Comparison of ENCODE assay signal across 16 mouse cellular contexts in genomic region chr4:44780462-44781157, GRCm38 (mm10). TPM values are rescaled to one million over a fixed set of nuclear protein-coding genes. Genes with fewer than 3 reads are reported as not detected.
DNase-seq lines count a peak whose midpoint lies in the region; ATAC-seq lines count a peak whose summit lies in the region.
"Had no signal": no experiment of that assay in that cellular context is flagged by ENCODE, and none has a peak within 500 bp of the region (broad histone marks: within the 10 kb centered on the region; RNA-seq: fewer than 3 reads in every experiment).

No protein-coding gene starts in this region.

- H3K4me1 ChIP-seq in kidney, embryonic 14.5 days (ENCODE audit: control insufficient read depth, insufficient read depth, low read length) = peaks cover 6% of the 10 kb centered on the region; the same call in 1 of the 2 replicates
- H3K4me1 ChIP-seq in megakaryocyte, embryonic 14.5 days = peaks cover 7% of the 10 kb centered on the region
- 0 out of 2 replicates have a peak, but pooled peaks cover 3% of the 10 kb centered on the region for H3K4me1 ChIP-seq in heart, embryonic 12.5 days (replicated peaks)
- H3K4me1 ChIP-seq: liver, embryonic 13.5 days had no signal

- peak; percentile 6 to 10 for DNase-seq in kidney, postnatal 36 days
- peak; percentile 48 to 49 for DNase-seq in B cell, adult 2 months
- DNase-seq in R1 (ENCODE audit: low read depth, low spot score) = peak; percentile 10
- DNase-seq in urinary bladder, postnatal 4 days (ENCODE audit: low spot score in 2 of 2) = no peak
- DNase-seq: adrenal gland, postnatal 25 days; cerebellum, adult 2 months; gastrocnemius, postnatal 14 days; heart, postnatal 10 days; liver, embryonic 13.5 days; right cerebral cortex, postnatal 14 days had no signal

- no peaks in the 10 kb centered on the region for H3K9me3 ChIP-seq in kidney, embryonic 14.5 days (ENCODE audit: control insufficient read depth, low read length)
- H3K9me3 ChIP-seq in megakaryocyte, embryonic 14.5 days = no peaks in the 10 kb centered on the region
- H3K9me3 ChIP-seq in heart, embryonic 12.5 days (replicated peaks) = no peaks in the 10 kb centered on the region
- H3K9me3 ChIP-seq: hindbrain, embryonic 12.5 days; liver, embryonic 13.5 days had no signal

- H3K4me2 ChIP-seq in kidney, embryonic 14.5 days (replicated peaks; ENCODE audit: low read depth, low read length) = no peak overlapping the region
- no peak overlapping the region for H3K4me2 ChIP-seq in heart, embryonic 12.5 days
- H3K4me2 ChIP-seq: hindbrain, embryonic 12.5 days; liver, embryonic 13.5 days had no signal

- H3K9ac ChIP-seq in kidney, embryonic 14.5 days (ENCODE audit: low read depth, low read length) = no peak overlapping the region
- H3K9ac ChIP-seq in heart, embryonic 12.5 days = no peak overlapping the region
- H3K9ac ChIP-seq: hindbrain, embryonic 12.5 days; liver, embryonic 13.5 days had no signal

- no peaks in the 10 kb centered on the region for H3K36me3 ChIP-seq in kidney, embryonic 14.5 days (ENCODE audit: control insufficient read depth, insufficient read depth, low read length)
- peaks cover 2% of the 10 kb centered on the region for H3K36me3 ChIP-seq in megakaryocyte, embryonic 14.5 days (replicated peaks; ENCODE audit: low read length)
- no peaks in the 10 kb centered on the region for H3K36me3 ChIP-seq in heart, embryonic 12.5 days
- H3K36me3 ChIP-seq: hindbrain, embryonic 12.5 days had no signal

- WGBS in kidney, embryonic 14.5 days = 64% methylated on average over 4 of the region's 4 CpGs
- 80% methylated on average over 4 of the region's 4 CpGs for WGBS in heart, embryonic 12.5 days

- H3K27ac ChIP-seq in kidney, embryonic 14.5 days (ENCODE audit: low read depth, low read length) = no peak overlapping the region
- no peak overlapping the region for H3K27ac ChIP-seq in heart, embryonic 12.5 days (ENCODE audit: poor library complexity, severe bottlenecking)
- H3K27ac ChIP-seq: hindbrain, embryonic 12.5 days; liver, embryonic 13.5 days; stomach, postnatal 0 days had no signal

- H3K4me3 ChIP-seq in kidney, embryonic 14.5 days (ENCODE audit: low read length) = no peak overlapping the region
- peak overlapping the region; percentile 77 for H3K4me3 ChIP-seq in megakaryocyte, embryonic 14.5 days (replicated peaks)
- no peak overlapping the region for H3K4me3 ChIP-seq in heart, embryonic 12.5 days
- H3K4me3 ChIP-seq: hindbrain, embryonic 12.5 days; liver, embryonic 13.5 days had no signal

- ATAC-seq in kidney, embryonic 14.5 days (ENCODE audit: low FRiP score, low TSS enrichment) = no peak
- ATAC-seq in heart, embryonic 12.5 days (ENCODE audit: insufficient number of reproducible peaks, low FRiP score) = no peak
- ATAC-seq: inflammation-experienced regulatory T-cells, adult 6 months had no signal

- H3K27me3 ChIP-seq in kidney, embryonic 14.5 days (ENCODE audit: control insufficient read depth, insufficient read depth, low read length) = no peaks in the 10 kb centered on the region
- H3K27me3 ChIP-seq in megakaryocyte, embryonic 14.5 days (replicated peaks) = no peaks in the 10 kb centered on the region
- no peaks in the 10 kb centered on the region for H3K27me3 ChIP-seq in heart, embryonic 12.5 days (replicated peaks)
- H3K27me3 ChIP-seq: hindbrain, embryonic 12.5 days; liver, embryonic 13.5 days had no signal

RNA-seq across cellular contexts. Expression of gene Zcchc7, which starts 24.9 kb away (rescaled TPM):
- 35.0 and 37.9 TPM in 2 replicates for polyA plus RNA-seq in kidney, embryonic 14.5 days (2014; fragmentation: Nextera tagmentation; extraction: Ambion mirVana)
- 13.7 and 23.0 TPM in 2 replicates for polyA plus RNA-seq in megakaryocyte, embryonic 14.5 days (2012; ENCODE audit: insufficient read depth, low replicate concordance)
- 22.0 and 24.6 TPM in 2 replicates for polyA plus RNA-seq in heart, embryonic 12.5 days (2016; fragmentation: Nextera tagmentation; extraction: Ambion mirVana)

Comparison
In these comparisons a context has a peak if more than half of its experiments do, and no peak if none do; other contexts are left out.
1. DNase-seq: peak in kidney, postnatal 36 days (2 of 2), B cell, adult 2 months (2 of 2) and R1 (single experiment); none in urinary bladder, postnatal 4 days (0 of 2).